10 mouse cellular contexts compared by ENCODE assay signal in genomic region chr5:96980008-96980634, GRCm38 (mm10). TPM values are rescaled to one million over a fixed set of nuclear protein-coding genes. Genes with fewer than 3 reads are reported as not detected.
DNase-seq lines count a peak whose midpoint lies in the region; ATAC-seq and TF ChIP-seq lines count a peak whose summit lies in the region.
"Had no signal": no experiment of that assay in that cellular context is flagged by ENCODE, and none has a peak within 500 bp of the region (broad histone marks: within the 10 kb centered on the region; RNA-seq: fewer than 3 reads in every experiment).

No protein-coding gene starts in this region.

- peak; percentile 94 for ATAC-seq in hematopoietic stem cell, adult 5-6 weeks (replicated peaks in 1 of 2; ENCODE audit: insufficient read depth in 1 of 2, low FRiP score in 2 of 2, low TSS enrichment in 1 of 2, low read depth in 1 of 2, poor library complexity in 2 of 2, severe bottlenecking in 2 of 2)

- H3K36me3 ChIP-seq in small intestine, adult 2 months (ENCODE audit: control insufficient read depth, insufficient read depth, low read length), result no peaks in the 10 kb centered on the region
- H3K36me3 ChIP-seq: embryonic facial prominence, embryonic 12.5 days; limb, embryonic 13.5 days had no signal

- no peak overlapping the region; the same call in 1 of the 2 replicates for H3K27ac ChIP-seq in left cerebral cortex, adult 2 months
- H3K27ac ChIP-seq in small intestine, adult 2 months (ENCODE audit: insufficient read depth, low read depth, low read length), result peak overlapping the region; percentile 47
- H3K27ac ChIP-seq: embryonic facial prominence, embryonic 12.5 days; limb, embryonic 13.5 days had no signal

- H3K4me3 ChIP-seq in left cerebral cortex, adult 2 months, result no peak overlapping the region
- H3K4me3 ChIP-seq in small intestine, adult 2 months (ENCODE audit: low read depth, low read length), result no peak overlapping the region
- H3K4me3 ChIP-seq: embryonic facial prominence, embryonic 12.5 days; limb, embryonic 13.5 days had no signal

- no peaks in the 10 kb centered on the region for H3K27me3 ChIP-seq in small intestine, adult 2 months (ENCODE audit: control insufficient read depth, insufficient read depth, low read length)
- H3K27me3 ChIP-seq: embryonic facial prominence, embryonic 12.5 days; limb, embryonic 13.5 days had no signal

- TF ChIP-seq POLR2A in small intestine, adult 2 months (IDR thresholded peaks at IDR 0.05; ENCODE audit: low read depth, low read length), result no peak

- H3K4me1 ChIP-seq in small intestine, adult 2 months (ENCODE audit: control insufficient read depth, insufficient read depth, insufficient read length, low read length), result peaks cover 10% of the 10 kb centered on the region

- WGBS in small intestine, adult 2 months, result 72% methylated on average over 15 of the region's 15 CpGs

- intact Hi-C loops in left cerebral cortex, postnatal 4 days (cut with DNase I), result no loop called here
- intact Hi-C loops in left cerebral cortex, adult 2 months (cut with DNase I), result no loop called here

- DNase-seq in cerebellum, postnatal 14 days, result peak; percentile 17 to 30
- DNase-seq in cerebellum, adult 8-10 months, result no peak
- DNase-seq in left cerebral cortex, postnatal 4 days, result peak; percentile 27
- DNase-seq in left cerebral cortex, adult 2 months (ENCODE audit: extremely low spot score in 1 of 2, low spot score in 2 of 2), result no peak
- DNase-seq in testis, postnatal 14 days (ENCODE audit: low spot score), result no peak
- DNase-seq in frontal cortex, postnatal 14 days (ENCODE audit: low spot score in 2 of 2), result no peak

- no peak for TF ChIP-seq CTCF in left cerebral cortex, adult 2 months (IDR thresholded peaks at IDR 0.05)
- no peak for TF ChIP-seq CTCF in small intestine, adult 2 months (IDR thresholded peaks at IDR 0.05; ENCODE audit: extremely low read depth, insufficient read length, insufficient replicate concordance, low read depth, low read length)

RNA-seq across cellular contexts. Expression of gene Bmp2k, which starts 17.4 kb away (rescaled TPM):
- 10 to 100 TPM; 14.3 to 16.1 TPM for total RNA-seq in left cerebral cortex, postnatal 4 days (2021)
- total RNA-seq in left cerebral cortex, adult 2 months (2021), result 10 to 100 TPM; 11.9 to 12.4 TPM
- total RNA-seq in hematopoietic stem cell, adult 5-6 weeks (2017), result 24.8 and 25.0 TPM in 2 replicates
- 5.9 and 13.0 TPM in 2 replicates for polyA plus RNA-seq in small intestine, adult 2 months (2012; rRNA removed)

Comparison
In these comparisons a context has a peak if more than half of its experiments do, and no peak if none do; other contexts are left out.
1. DNase-seq: peak in cerebellum, postnatal 14 days (2 of 2) and left cerebral cortex, postnatal 4 days (single experiment); none in cerebellum, adult 8-10 months (single experiment), left cerebral cortex, adult 2 months (0 of 2), testis, postnatal 14 days (single experiment) and frontal cortex, postnatal 14 days (0 of 2).